Mouse (Mus musculus): ENCODE measurements at regions not wholly inside any gene's neighbourhood (a gene's known extent, or its start where the extent isn't known, plus 50 kb on each side); places are given as distances from the start of the nearest gene placed in this dataset.
A peak's percentile ranks its signal among the peaks of the same experiment; 100 is the strongest.

DNA sequence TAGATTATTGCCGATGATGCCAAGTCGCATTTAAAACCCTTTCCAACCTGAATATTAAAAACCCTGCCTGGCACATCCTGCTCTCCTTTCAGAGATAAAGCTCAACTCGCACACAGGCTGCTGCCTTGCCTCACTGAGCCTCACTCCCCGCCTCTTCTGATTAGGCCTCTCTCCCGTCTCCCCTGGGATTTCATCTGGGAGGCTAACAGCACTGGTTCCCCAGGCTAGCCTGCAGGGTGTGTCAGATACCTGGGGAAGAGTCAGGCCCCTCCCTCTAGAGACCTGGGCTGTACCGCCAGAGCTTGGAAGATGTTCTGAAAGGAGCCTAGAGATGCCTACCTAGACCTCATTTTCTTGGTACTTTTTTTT is 462.7 kb upstream of the Kif2a start:
- no peak for DNase-seq (ENCODE audit: low spot score)

- DNase-seq (ENCODE audit: low spot score): no peak
Measured at GRCm38 (mm10) chr13:107483967-107484629, 462.2 kb upstream of the Kif2a start.

DNA sequence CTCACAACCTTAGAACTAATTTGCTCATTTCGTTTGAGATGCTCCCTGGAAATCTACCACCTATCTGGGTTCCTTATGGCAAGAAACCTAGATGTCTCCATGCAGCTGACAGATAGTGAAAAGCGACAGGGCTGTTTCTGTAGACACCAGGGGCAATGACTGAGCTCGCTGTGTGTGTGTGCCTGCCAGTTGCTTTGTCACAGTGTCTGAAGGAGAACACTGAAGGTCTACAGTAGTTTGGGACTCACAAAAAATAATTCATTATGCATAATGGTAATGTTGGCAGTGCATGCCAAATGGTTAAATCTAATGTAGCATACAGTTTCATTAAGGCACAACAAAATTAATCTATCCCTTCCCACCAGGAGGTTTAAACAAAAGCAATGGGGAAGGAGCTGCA is 453.2 kb upstream of the Kif2a start:
- DNase-seq (ENCODE audit: low spot score): no peak

GRCm38 (mm10) chr13:107469491-107470276 is 447.8 kb upstream of the Kif2a start:
- peak; percentile 3 for DNase-seq (ENCODE audit: low spot score)

DNA sequence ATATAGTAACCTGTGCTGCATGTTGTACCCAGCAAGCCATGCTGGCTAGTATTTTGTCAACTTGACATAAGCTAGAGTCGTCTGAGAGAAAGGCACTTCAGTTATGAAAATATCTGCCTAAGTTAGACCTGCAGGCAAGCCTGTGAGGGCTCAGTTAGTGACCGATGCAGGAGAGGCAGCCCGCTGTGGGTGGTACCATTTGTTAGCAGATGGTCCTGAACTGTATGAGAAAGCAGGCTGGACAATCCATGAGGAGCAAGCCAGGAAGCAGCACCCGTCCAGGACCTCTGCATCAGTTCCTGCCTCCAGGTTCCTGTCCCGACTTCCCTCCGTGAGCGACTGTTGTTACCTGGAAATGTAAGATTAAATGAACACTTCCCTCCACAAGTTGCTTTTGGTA is 440.9 kb upstream of the Kif2a start:
- DNase-seq (ENCODE audit: low spot score): no peak

- peak; percentile 75 for DNase-seq (ENCODE audit: low spot score)
Measured at GRCm38 (mm10) chr13:107461048-107461912, 439.4 kb upstream of the Kif2a start.

- DNase-seq (ENCODE audit: low spot score): peak; percentile 37
Measured at GRCm38 (mm10) chr13:107458730-107459129, 436.8 kb upstream of the Kif2a start.

DNA sequence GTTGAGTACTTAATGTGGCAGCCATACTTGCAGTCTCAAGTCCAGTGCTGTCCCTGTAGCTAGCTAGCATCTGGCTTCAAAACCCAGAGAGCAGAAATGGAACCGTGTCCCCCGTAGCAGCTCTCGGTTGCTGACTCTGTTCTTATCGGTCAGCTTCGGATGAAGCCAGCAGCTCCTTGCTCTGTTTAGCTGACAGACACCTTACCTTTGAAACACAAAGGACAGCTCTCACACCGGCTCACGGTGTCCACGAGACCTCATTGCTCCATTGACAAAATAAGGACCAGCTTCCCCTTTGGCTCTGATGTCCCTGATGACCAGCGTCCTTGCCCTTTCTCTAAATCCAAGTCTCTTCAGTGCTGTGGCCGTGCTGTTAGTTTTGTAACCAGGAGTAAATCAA is 435.3 kb upstream of the Kif2a start:
- DNase-seq (ENCODE audit: low spot score): no peak

DNA sequence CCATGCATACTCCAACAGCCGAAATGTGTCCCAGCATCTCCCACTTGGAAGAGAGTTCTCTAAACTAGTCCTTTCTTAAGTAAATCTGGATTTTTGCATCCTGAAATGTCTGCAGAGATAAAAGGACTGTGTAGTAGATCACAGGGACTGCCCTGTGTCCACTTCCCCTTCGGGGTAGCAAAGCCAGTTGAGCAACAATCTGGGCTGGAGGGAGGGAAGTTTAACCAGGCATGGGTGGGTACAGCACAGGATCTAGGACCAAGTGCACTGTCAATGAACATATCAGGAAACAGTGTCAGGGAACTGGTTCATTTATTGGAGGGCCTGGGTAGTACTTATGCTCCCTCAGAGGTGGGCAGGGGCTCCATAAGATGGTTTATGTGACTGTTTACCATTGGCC is 434.5 kb upstream of the Kif2a start:
- DNase-seq (ENCODE audit: low spot score): no peak

- DNase-seq (ENCODE audit: low spot score): peak; percentile 38
Measured at GRCm38 (mm10) chr13:107449598-107450179, 427.8 kb upstream of the Kif2a start.

- no peak for DNase-seq (ENCODE audit: low spot score)
Measured at GRCm38 (mm10) chr13:107447813-107448212, 425.9 kb upstream of the Kif2a start.

- DNase-seq (ENCODE audit: low spot score): peak; percentile 8
Measured at GRCm38 (mm10) chr13:107419363-107420155, 397.6 kb upstream of the Kif2a start.

- DNase-seq (ENCODE audit: low spot score): no peak
Measured at GRCm38 (mm10) chr13:107410267-107410666, 388.3 kb upstream of the Kif2a start.

DNA sequence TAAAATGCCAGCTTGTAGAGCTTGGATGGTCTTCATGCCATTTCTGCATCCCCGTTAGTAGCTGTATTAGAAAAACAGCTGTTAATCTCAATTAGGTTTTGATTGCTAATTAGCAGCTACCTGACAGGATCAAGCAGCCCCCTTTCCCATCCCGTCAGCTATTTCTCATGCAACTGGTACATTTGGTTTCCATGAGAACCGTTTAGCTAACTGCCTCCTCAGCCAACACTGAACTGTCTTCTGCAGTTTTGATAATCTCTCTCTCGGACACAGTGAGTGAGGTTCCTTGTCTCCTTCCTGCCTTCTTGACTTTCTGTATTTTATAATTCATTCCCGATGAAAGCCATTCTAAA is 385.7 kb upstream of the Kif2a start:
- no peak for DNase-seq (ENCODE audit: low spot score)

DNA sequence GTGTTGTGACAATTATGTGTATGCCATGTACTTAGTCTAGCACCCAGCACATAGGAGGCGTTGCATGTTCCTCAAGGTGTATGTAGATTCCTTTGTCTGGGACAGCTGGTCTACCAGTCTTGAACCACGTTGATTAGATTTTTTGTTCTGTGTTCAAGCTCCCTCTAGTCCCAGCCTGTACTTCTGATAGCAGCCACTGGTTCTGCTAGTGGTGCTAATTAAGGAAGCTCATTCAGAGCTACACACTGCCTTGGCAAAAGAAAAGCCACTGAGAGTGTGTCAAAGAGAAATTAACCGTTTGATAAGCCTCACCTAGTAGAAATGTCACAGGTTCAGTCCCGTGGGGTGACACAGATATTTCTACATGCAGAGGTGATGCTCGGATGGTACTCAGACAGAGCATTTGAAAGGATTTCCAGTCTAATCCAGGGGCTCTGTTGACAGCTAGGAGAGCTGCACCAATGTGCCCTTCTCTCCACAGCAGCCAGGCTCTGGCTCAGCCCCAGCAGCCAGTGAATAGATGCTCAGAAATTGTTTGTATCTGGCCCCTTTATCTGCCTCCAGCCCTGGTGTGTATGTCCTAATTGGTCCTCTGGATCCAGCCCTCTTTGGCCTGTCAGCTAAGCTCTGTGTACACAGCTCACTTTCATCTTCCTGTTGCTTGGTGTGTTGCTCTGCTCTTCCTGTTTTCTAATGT is 385.2 kb upstream of the Kif2a start:
- no peak for DNase-seq (ENCODE audit: low spot score)

GRCm38 (mm10) chr13:107398621-107399363 is 376.9 kb upstream of the Kif2a start:
- DNase-seq (ENCODE audit: low spot score): no peak

GRCm38 (mm10) chr13:107396036-107396435 is 374.1 kb upstream of the Kif2a start:
- DNase-seq (ENCODE audit: low spot score): no peak

DNA sequence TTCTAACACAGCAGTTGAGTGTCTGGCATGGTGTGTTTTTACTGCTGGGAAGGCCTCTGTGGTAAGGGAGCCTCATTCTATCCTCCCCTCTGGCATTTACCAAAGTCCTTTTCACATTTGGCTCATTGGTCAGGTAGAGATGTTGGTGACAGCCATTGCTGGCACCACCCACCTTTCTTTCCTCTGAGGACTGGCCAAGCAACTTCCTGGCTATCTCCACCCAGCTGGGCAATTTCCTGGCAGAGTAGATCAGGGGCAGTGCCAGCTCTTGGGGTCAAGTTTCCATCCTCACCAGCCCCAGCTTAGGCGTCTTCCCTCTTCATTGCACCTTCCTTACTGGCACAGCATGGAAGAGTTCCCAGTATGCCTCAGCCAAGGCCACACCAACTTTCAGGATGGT is 372.5 kb upstream of the Kif2a start:
- no peak for DNase-seq (ENCODE audit: low spot score)

DNA sequence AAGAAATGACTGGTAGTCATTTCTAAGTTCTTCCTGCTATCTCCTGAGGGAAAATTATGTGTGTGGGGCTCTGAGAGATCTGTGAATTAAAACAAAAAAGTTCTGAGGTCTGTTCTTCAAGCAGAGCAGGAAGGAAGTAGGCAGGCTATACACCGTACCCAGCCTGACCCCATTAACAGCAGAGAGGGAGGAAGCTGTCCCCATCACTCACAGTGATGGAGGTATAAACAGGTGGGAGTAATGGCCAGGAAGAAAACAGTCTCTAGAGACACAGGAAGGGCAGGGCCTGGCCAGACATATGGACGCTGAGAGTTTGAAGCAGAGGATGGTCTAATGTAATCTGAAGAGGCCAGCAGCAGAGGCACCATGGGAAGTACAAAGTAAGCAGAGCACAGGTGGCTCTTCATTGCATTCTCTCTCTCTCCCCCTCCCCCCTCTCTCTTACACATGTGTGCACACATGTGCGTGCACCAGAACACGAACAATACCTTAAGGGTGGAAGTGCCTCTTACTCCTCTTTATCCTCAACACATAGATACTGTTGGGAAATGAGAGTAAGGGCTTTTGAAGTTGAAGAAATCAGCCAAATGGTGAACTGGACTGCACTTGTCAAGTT is 367.7 kb upstream of the Kif2a start:
- DNase-seq (ENCODE audit: low spot score): no peak

GRCm38 (mm10) chr13:107389074-107389473 is 367.1 kb upstream of the Kif2a start:
- DNase-seq (ENCODE audit: low spot score): no peak
